Mouse (Mus musculus) MEL-GATA-1-ER (cell line): ENCODE measurements around the gene Gm10273.

Source experiments
- DNase-seq: peaks from one replicate; pipeline ENCODE4 v3.0.0-alpha.2; 2012; ENCODE audit warnings: low read depth; ENCODE audit errors: extremely low read depth

Gm10273 gene

GRCm38 (mm10) chr10:59402899-59403792 is 7.7 kb downstream of the Gm10273 start, which contains the start of gene Pla2g12b:
Gene Pla2g12b (plus strand): TSS chr10:59403660.
- DNase-seq: no peak

- DNase-seq: no peak
Observed at GRCm38 (mm10) chr10:59403793-59404149, 8.3 kb downstream of the Gm10273 start.

- DNase-seq: no peak
Observed at GRCm38 (mm10) chr10:59408499-59408898, 13.1 kb downstream of the Gm10273 start.

GRCm38 (mm10) chr10:59410264-59410663 is 14.8 kb downstream of the Gm10273 start:
- no peak for DNase-seq

GRCm38 (mm10) chr10:59413711-59414110 is 18.3 kb downstream of the Gm10273 start:
- no peak for DNase-seq

- DNase-seq: no peak
Observed at GRCm38 (mm10) chr10:59416623-59417022, 21.2 kb downstream of the Gm10273 start.

- no peak for DNase-seq
Observed at GRCm38 (mm10) chr10:59419516-59419915, 24.1 kb downstream of the Gm10273 start.

GRCm38 (mm10) chr10:59424453-59424852 is 29.0 kb downstream of the Gm10273 start:
- no peak for DNase-seq

- no peak for DNase-seq
Observed at GRCm38 (mm10) chr10:59425369-59425768, 29.9 kb downstream of the Gm10273 start.

- DNase-seq: no peak
Observed at GRCm38 (mm10) chr10:59426371-59426770, 30.9 kb downstream of the Gm10273 start.

- no peak for DNase-seq
Observed at GRCm38 (mm10) chr10:59429448-59430135, 34.2 kb downstream of the Gm10273 start.

- peak; percentile 85 for DNase-seq
Observed at GRCm38 (mm10) chr10:59430701-59431218, 35.3 kb downstream of the Gm10273 start.

GRCm38 (mm10) chr10:59435746-59436145 is 40.3 kb downstream of the Gm10273 start:
- no peak for DNase-seq

GRCm38 (mm10) chr10:59438651-59439050 is 43.2 kb downstream of the Gm10273 start:
- DNase-seq: no peak

- no peak for DNase-seq
Observed at GRCm38 (mm10) chr10:59439508-59439931, 44.1 kb downstream of the Gm10273 start.

GRCm38 (mm10) chr10:59440177-59440576 is 44.7 kb downstream of the Gm10273 start:
- DNase-seq: no peak

GRCm38 (mm10) chr10:59441735-59442134 is 46.3 kb downstream of the Gm10273 start, which contains the start of gene Oit3:
Gene Oit3 (minus strand): TSS chr10:59441778.
- no peak for DNase-seq

- no peak for DNase-seq
Observed at GRCm38 (mm10) chr10:59443212-59443611, 47.8 kb downstream of the Gm10273 start.

- DNase-seq: no peak
Observed at GRCm38 (mm10) chr10:59444106-59444505, 48.7 kb downstream of the Gm10273 start.

GRCm38 (mm10) chr10:59444635-59445034 is 49.2 kb downstream of the Gm10273 start:
- no peak for DNase-seq
